Mouse (Mus musculus) T-helper 1 cell (primary cell): ENCODE data around the gene Naip2.

ENCODE experiments used
- in situ Hi-C: fragments of 300-600 bp; cut with MboI, MseI; formaldehyde crosslinking; loops from one replicate; pipeline ENCODE4 v1.15.1; 2025; ENCODE audit warnings: high pct_unique_total_duplicates

Naip2 gene

GRCm38 (mm10) chr13:100112218-100112972 lies 89.5 kb downstream of the Naip2 start:
- in situ Hi-C loops, result no loop called here

GRCm38 (mm10) chr13:100107652-100108472 lies 94.0 kb downstream of the Naip2 start, which contains the start of gene Serf1:
Gene Serf1 (plus strand): TSS chr13:100108012.
- in situ Hi-C loops, result no loop called here

- in situ Hi-C loops, result no loop called here
Measured at GRCm38 (mm10) chr13:100103748-100104254, 98.1 kb downstream of the Naip2 start, which contains the start of gene Bdp1. Gene Bdp1 (minus strand): TSS chr13:100104070.

- in situ Hi-C loops, result no loop called here
Measured at GRCm38 (mm10) chr13:100103052-100103658, 98.7 kb downstream of the Naip2 start.

GRCm38 (mm10) chr13:100098808-100099207 lies 103.1 kb downstream of the Naip2 start:
- in situ Hi-C loops, result loop anchor here (5.0 to 25.0 kb wide), 4 partner anchors 67 to 1837 kb away; partner anchors contain the start of genes Ankra2, Gtf2h2 and Utp15
